Mouse (Mus musculus) left cerebral cortex, postnatal 10 days (tissue): Measurements from ENCODE around the gene Zfp780b. TPM values are rescaled to one million over a fixed set of nuclear protein-coding genes. Genes with fewer than 3 reads are reported as not detected.
"Not testable (repeated sequence)": the region's sequence is repeated elsewhere in the genome, so short reads cannot be mapped to it uniquely, and the experiment has no call there.

ENCODE experiments used
- DNase-seq, 2 experiments: peaks; one replicate each; pipeline ENCODE4 v3.0.0; 2021 to 2022; ENCODE audit warnings: low spot score in 2 of 2, mixed read lengths in 1 of 2; ENCODE audit errors: extremely low spot score in 1 of 2
- intact Hi-C: fragments of 180-260 bp; cut with DNase I; formaldehyde crosslinking; loops from one replicate; pipeline ENCODE4 v1.15.1; 2025
- total RNA-seq, 2 experiments: library from RNA; stranded (reverse); gene quantifications; 2 replicates each; pipeline ENCODE4 v1.2.3; 2021

Gene Zfp780b
- 10 to 100 TPM; 22.1 to 23.8 TPM for total RNA-seq

- intact Hi-C loops: no loop called here
- peak; percentile 55 to 69 for DNase-seq
Measured at GRCm38 (mm10) chr7:27978683-27979528, at the start of gene Zfp780b. Gene Zfp780b (minus strand): TSS chr7:27979171.

DNA sequence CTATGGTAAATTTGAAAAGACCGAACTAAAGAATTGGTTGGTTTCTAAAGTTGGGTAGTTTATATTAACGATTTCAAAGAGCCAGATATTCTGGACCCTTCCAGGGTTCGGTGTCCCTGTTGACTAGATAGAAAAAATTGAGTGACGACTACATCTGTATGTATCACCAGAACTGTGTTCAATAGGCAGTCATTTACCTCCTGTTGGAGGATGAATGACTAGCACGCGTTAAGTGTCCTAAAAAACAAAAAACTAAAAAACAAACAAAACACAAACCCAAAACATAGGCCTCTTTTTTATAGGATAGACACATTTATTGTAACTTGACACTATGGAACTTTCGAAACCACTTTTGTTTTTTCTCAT is 35.5 kb upstream of the Zfp780b start:
- intact Hi-C loops: no loop called here

GRCm38 (mm10) chr7:28013549-28014444 is 34.8 kb upstream of the Zfp780b start, which contains the start of gene Zfp850:
Gene Zfp850 (minus strand): TSS chr7:28014115.
- intact Hi-C loops: no loop called here
- DNase-seq: peak; percentile 70 to 89

More for the DNA sequence above, 35.5 kb upstream of the Zfp780b start:
- DNase-seq: no peak

- intact Hi-C loops: no loop called here
- DNase-seq: no peak
Measured at GRCm38 (mm10) chr7:28010271-28010670, 31.3 kb upstream of the Zfp780b start.

DNA sequence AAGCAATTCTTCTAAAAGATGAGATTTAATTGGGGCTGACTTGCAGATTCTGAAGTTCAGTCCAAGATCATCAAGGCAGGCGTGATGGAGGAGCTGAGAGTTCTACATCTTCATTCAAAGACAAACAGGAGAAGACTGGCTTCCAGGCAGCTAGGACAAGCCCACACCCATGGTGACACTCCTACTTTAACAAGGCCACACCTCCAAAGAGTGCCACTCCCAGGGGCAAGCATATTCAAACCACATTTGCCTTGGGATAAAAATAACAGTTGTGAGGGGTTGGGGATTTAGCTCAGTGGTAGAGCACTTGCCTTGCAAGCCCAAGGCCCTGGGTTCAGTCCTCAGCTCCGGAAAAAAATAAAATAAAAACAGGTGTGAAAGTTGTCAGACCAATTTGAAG is 3.2 kb upstream of the Zfp780b start:
- intact Hi-C loops: no loop called here

DNA sequence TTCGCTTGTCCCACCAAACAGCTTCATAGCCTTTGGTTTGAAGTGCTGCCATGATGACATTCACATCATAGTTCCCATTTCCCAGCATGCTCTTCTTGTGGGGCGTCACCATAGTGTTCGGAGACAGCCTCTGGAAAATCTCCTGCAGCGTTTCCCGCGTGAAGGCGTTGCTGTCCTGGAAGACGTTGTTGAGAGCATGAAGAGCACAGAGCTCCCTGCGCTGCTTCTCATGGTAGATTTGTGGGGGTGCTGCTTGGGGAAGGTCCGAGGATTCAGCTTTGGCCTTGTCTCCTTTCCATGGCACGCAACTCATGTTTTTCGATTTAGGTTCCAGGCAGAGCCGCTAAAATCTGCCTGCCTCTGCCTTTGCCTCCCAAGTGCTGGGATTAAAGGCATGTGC is 29.5 kb downstream of the Zfp780b start:
- intact Hi-C loops: loop anchor here (10.0 kb wide), 1 partner anchor 65 kb away; no protein-coding TSS in a partner anchor

More for the DNA sequence above, 3.2 kb upstream of the Zfp780b start:
- no peak for DNase-seq

GRCm38 (mm10) chr7:27941869-27942268 is 37.1 kb downstream of the Zfp780b start:
- intact Hi-C loops: loop anchor here (10.0 kb wide), 1 partner anchor 57 kb away; no protein-coding TSS in a partner anchor
- DNase-seq: not testable (repeated sequence)

More for the DNA sequence above, 29.5 kb downstream of the Zfp780b start:
- DNase-seq: not testable (repeated sequence)

DNA sequence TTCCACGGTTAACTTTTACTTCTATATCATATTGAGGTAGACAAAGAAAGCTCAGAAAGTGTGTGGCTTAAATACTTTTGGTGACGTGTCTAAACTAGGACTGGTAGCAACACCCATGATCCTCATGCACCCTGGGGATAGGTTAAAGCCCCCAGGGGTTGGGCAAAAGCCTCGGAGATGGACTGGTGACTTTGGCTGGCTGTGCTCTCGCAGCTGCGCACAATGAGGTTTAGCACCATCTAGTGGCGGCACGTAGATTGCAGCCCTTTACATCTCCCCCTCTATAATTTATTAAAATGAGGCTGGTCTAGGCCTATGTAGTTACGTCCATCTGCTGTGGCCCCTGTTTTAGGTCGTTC is 45.2 kb downstream of the Zfp780b start:
- DNase-seq: not testable (repeated sequence)
- intact Hi-C loops: loop anchor here (2.0 kb wide), 1 partner anchor 207 kb away; no protein-coding TSS in a partner anchor

DNA sequence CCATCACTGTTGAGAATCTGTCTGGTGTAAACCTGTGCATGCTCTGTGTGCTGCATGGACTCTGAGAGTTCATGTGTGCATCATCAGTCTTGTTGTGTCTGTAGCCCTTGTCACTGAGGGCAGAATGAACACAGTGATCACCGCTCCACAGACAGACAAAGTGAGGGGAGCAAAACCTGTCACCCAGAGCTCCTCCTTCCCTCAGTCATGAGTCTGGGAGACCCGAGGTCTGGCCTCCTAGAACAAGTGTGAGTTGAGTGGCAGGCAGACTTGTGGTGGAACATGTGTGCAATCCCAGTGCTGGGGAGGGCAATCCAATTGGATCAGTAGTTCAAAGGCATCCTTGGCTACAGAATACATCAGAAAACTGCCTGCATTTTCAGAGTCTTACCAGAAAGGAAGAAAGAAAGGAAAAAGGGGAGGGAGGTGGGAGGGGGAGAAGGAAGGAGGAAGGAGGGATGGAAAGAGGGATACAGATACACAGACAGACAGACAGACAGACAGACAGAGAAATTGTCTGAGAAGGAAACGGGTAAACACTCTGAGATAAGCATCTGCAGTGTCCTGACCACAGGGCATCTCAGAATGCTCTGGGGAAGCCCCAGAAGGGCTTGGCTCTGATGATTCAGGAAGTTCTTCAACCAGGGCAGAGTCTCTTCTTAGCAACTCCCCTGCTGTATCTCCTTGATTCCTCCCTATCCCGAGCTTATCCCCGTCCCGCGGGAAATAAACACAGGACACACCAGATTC is 45.7 kb downstream of the Zfp780b start:
- intact Hi-C loops: loop anchor here (2.0 kb wide), 1 partner anchor 206 kb away; no protein-coding TSS in a partner anchor
- no peak for DNase-seq

GRCm38 (mm10) chr7:27928818-27929695 is 49.9 kb downstream of the Zfp780b start, which contains the start of gene Zfp974:
Gene Zfp974 (minus strand): TSS chr7:27929460.
- intact Hi-C loops: no loop called here
- DNase-seq: peak; percentile 46 to 86

- DNase-seq, intact Hi-C loops: not testable (repeated sequence)
Measured at GRCm38 (mm10) chr7:27927041-27927440, 51.9 kb downstream of the Zfp780b start.

- intact Hi-C loops, DNase-seq: not testable (repeated sequence)
Measured at GRCm38 (mm10) chr7:27910952-27911351, 68.0 kb downstream of the Zfp780b start.

Other genes starting within 250 kb of the Zfp780b start
- gene Zfp60, start 247.8 kb downstream of the Zfp780b start, total RNA-seq: 10 to 100 TPM; 35.7 to 38.8 TPM
- gene Zfp626, start 172.0 kb downstream of the Zfp780b start, total RNA-seq: 1 to 10 TPM; 6.4 to 8.3 TPM
- 1 to 10 TPM; 4.0 to 4.6 TPM for gene Zfp59, start 140.6 kb downstream of the Zfp780b start, total RNA-seq
- gene Zfp607a, start 121.6 kb downstream of the Zfp780b start, total RNA-seq: 1 to 10 TPM; 2.5 to 3.1 TPM
- 10 to 100 TPM; 15.6 to 15.9 TPM for gene Zfp974, start 49.7 kb downstream of the Zfp780b start, total RNA-seq
- gene Zfp850, start 34.9 kb upstream of the Zfp780b start, total RNA-seq: 1 to 10 TPM; 6.0 to 6.5 TPM
- 100 to 1,000 TPM; 128 to 135 TPM for gene Psmc4, start 70.9 kb upstream of the Zfp780b start, total RNA-seq
- gene Fcgbp, start 92.1 kb upstream of the Zfp780b start, total RNA-seq: under 1 TPM; 0.15 to 0.36 TPM
- gene 9530053A07Rik, start 150.3 kb upstream of the Zfp780b start, total RNA-seq: not detected
- gene Fbl, start 190.5 kb upstream of the Zfp780b start, total RNA-seq: 10 to 100 TPM; 69.4 to 74.5 TPM
- gene Dyrk1b, start 200.3 kb upstream of the Zfp780b start, total RNA-seq: 10 to 100 TPM; 32.9 to 34.8 TPM